Mouse (Mus musculus): ENCODE measurements at regions not wholly inside any gene's neighbourhood (a gene's known extent, or its start where the extent isn't known, plus 50 kb on each side); places are given as distances from the start of the nearest gene placed in this dataset.
"Not testable (repeated sequence)": the region's sequence is repeated elsewhere in the genome, so short reads cannot be mapped to it uniquely, and the experiment has no call there.

GRCm38 (mm10) chr10:126298211-126298610 is 332.2 kb downstream of the Lrig3 start:
- intact Hi-C loops (cut with DNase I): no loop called here
- DNase-seq (ENCODE audit: low spot score in 2 of 2): no peak

DNA sequence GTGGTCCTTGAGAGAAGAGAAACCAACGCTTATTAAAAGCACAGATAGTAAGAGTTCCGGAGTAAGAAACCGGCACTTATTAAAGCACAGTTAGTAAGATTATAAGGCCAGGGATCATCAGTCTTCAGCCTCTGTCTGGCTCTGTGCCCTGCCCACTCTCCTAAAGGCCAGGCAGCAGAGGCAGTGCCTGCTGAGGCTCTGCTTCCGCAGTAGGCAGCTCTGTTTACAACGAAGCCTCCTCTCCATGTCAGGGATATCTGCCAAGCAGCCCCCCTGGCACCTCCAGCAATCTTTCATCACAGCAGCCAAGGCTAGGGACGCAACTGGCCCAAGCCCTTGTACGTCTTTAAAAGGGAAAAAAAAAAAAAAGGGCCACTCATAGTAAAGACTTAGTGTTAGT is 329.9 kb downstream of the Lrig3 start:
- intact Hi-C loops (cut with DNase I): no loop called here
- DNase-seq (ENCODE audit: low spot score in 2 of 2): no peak

GRCm38 (mm10) chr10:126291765-126292164 is 325.8 kb downstream of the Lrig3 start:
- DNase-seq (ENCODE audit: low spot score in 2 of 2): no peak
- intact Hi-C loops (cut with DNase I): no loop called here

- intact Hi-C loops (cut with DNase I); DNase-seq (ENCODE audit: low spot score in 2 of 2): not testable (repeated sequence)
These were observed 319.1 kb downstream of the Lrig3 start for GRCm38 (mm10) chr10:126285096-126285495.

DNA sequence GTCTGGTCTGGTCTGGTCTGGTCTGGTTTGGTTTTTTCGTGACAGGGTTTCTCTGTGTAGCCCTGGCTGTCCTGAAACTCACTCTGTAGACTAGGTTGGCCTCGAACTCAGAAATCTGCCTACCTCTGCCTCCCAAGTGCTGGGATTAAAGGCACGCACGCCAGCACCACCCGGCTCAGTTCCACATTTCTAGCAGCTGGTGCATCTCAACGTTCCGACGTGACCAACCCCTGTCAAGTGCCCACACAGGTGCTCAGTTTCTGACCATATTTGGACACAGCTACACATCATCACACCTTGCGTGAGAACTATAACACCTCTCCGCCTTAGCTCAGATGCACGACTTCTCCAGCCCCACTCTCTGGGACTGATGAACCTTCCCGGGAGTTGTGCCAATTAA is 304.4 kb downstream of the Lrig3 start:
- DNase-seq (ENCODE audit: low spot score in 2 of 2): no peak
- intact Hi-C loops (cut with DNase I): no loop called here

GRCm38 (mm10) chr10:126267321-126267998 is 301.5 kb downstream of the Lrig3 start:
- intact Hi-C loops (cut with DNase I): no loop called here
- no peak for DNase-seq (ENCODE audit: low spot score in 2 of 2)

DNA sequence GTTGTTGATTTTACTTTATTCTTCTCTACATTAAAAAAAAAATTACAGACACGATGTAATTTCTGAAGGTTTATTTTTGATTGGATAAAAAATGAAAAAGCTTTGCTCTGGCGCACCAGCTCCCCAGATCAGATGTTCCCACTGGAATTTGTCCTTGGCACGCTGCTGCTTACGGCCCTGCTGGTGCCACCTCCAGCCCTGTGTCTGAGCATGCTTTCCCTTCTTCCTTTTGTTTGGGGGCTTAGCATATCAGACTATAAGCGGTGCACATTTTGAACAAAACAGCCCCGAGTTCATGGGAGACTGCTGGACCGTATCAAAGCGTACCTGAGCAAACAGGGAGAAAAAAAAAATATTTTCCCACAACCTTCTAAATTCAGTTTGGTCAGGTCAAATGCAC is 291.2 kb downstream of the Lrig3 start:
- intact Hi-C loops (cut with DNase I): no loop called here
- no peak for DNase-seq (ENCODE audit: low spot score in 2 of 2)

- DNase-seq (ENCODE audit: low spot score in 2 of 2): peak in 1 of 2 experiments; percentile 7
- intact Hi-C loops (cut with DNase I): no loop called here
These were observed 288.2 kb downstream of the Lrig3 start for GRCm38 (mm10) chr10:126254198-126254597.

DNA sequence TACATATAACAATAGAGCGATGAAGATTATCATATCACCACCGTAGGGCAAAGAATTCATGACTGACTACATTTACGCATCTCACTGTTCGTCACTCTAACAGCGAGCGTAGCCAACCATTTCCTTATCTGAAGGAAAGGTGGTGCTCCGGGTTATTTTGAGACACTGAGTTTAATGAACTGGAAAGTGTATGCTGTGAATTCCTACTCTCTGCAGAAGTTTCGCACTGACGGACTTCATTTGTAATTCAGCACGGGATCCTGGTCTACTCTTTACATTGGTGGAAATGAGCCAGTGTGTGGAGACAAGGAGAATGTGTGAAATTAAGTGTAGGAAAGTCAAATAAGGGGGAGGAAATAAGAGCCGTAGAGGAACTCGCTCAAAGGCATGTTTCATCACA is 283.2 kb downstream of the Lrig3 start:
- no peak for DNase-seq (ENCODE audit: low spot score in 2 of 2)
- intact Hi-C loops (cut with DNase I): no loop called here

GRCm38 (mm10) chr10:126243051-126243450 is 277.1 kb downstream of the Lrig3 start:
- no peak for DNase-seq (ENCODE audit: low spot score in 2 of 2)
- intact Hi-C loops (cut with DNase I): no loop called here

DNA sequence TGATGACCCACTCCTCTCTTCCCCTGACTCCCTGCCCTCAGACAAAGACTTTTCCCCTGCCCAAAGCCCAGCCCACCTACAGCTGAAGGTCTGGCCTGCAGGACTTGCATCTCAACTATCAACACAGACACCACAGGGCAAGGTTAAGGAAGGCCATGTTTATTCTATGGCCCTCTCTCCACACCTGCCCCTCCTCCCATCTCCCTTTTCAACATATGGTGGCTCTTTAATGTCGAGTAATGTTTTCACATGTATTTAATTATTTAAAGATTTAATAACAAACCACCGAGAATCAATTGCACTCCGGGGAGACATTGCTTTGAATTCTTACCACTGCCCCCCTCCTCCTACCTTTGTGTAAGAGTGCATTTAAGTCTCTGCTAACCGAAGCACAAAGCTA is 273.6 kb downstream of the Lrig3 start:
- DNase-seq (ENCODE audit: low spot score in 2 of 2): no peak
- intact Hi-C loops (cut with DNase I): no loop called here

Small RNA genes lying in the stretch of these regions (microRNA-seq; reads per million reads assigned to microRNA genes)
- gene Mir378d: 0.79 to 1.7 reads per million in 2 experiments

Data from left cerebral cortex, postnatal 14 days (tissue).